Mouse (Mus musculus): ENCODE data around the gene Cers6.

GRCm38 (mm10) chr2:69051596-69051995, 190.4 kb downstream of the Cers6 start:
- TF ChIP-seq CTCF (IDR thresholded peaks at IDR 0.05; ENCODE audit: borderline replicate concordance, insufficient read depth, low read length) (no peak), POLR2A (IDR thresholded peaks at IDR 0.05; ENCODE audit: low read depth, low read length) (no peak)
